Mouse (Mus musculus): ENCODE results near the gene Nfe2.

DNA sequence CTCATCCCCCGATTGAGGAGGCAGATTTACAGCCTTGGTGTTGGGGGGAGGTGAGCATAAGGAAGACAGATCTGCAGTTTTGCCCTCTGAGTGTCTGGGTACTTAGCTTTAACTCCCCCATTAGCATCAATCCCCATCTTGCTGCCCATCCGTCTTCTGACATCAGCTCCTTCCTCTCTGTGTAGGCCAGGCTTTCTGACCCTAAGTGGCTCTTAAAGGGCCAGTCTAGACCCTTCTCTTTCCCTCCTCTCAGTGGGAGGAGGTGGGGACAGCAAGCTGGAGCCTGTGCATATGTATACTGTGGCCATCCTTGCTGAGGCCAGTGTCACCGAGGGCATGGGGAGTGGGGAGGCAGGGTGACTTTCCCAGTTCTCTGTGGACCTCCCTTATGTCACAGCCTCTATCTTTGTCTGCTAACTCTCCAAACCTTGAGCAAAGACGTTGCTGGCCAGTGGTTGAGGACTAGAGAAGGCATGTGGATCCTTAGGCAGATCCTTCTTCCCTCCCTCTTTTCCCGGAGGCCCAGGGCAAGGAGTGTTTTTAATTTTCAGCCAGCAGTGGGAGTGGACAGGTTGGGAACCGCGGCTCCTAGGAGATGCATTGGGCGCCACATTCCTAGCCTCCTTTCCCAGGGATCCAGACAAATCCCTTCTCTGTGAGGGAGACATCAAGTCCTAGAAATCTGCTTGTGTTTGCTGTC, 45.9 kb upstream of the Nfe2 start:
- TF ChIP-seq CTCF (conservative IDR thresholded peaks at IDR 0.05; ENCODE audit: insufficient read depth, insufficient read length, low read depth, low read length) (no peak), POLR2A (IDR thresholded peaks at IDR 0.05; ENCODE audit: low read depth, low read length) (no peak)
